Mouse (Mus musculus) cerebellum, adult 9-11 months (tissue): Measurements from ENCODE around the gene Gm9573.

ENCODE experiments used
- DNase-seq: peaks from one replicate; pipeline ENCODE4 v3.0.0; 2022

The Gm9573 gene

GRCm38 (mm10) chr17:35593786-35594185, 32.7 kb downstream of the Gm9573 start:
- DNase-seq: no peak

- no peak for DNase-seq
Observed at GRCm38 (mm10) chr17:35592131-35592530, 34.3 kb downstream of the Gm9573 start.

- no peak for DNase-seq
Observed at GRCm38 (mm10) chr17:35591731-35592130, 34.7 kb downstream of the Gm9573 start.

DNA sequence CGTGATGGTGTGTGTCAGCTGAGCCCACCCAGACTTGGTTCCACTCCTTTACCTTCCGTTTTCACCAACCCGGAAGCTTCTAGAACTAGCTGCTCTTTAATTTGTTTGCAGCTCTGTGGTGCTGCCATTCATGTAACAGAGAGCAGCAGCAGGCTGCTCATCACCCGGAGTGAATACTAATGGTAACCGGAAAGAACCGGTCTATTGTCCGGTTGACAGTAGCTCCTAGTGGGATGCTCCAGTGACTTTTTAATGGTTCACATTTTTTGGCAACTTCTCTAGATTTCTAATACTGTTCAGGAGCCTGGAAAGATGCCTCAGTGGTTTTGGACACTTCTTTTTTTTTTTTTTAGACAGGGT, 35.2 kb downstream of the Gm9573 start:
- no peak for DNase-seq

DNA sequence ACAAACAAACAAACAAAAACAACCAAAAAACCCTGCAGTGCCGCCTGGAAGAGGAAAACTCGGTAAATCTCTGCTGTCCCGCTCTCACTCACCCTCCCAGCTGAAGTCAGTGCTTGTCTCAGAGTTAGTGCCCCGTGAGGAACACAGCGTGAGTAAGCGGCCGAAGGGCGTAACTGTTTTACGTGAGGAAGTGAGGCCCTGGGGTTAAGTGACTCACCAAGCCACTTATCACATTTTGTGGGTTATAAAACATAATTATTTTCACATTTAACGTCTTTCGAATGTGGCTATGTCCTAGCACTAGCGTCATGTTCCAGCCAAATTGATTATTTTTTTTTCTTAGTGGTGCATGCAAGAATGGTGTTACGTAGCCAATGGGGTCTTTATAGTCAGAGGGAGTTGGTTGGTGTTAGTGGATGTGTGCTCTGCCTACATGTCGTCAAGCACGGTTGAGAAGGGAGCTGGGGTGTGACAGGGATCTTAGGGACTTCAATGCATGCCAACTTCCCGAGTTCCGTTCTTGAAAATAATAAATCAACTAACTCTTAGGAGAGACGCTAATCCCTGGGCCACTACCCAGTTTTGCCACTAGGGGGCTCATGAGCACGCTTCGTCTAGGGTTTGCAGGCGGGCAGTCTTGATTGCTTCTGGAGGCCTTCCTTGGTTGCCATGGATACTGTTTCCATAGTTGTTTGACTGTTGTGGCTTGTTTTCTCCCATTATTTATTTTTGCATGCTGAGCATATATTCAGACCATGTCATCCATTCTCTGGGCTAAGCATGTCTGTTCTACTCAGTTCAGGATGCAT, 35.8 kb downstream of the Gm9573 start:
- peak; percentile 40 for DNase-seq

DNA sequence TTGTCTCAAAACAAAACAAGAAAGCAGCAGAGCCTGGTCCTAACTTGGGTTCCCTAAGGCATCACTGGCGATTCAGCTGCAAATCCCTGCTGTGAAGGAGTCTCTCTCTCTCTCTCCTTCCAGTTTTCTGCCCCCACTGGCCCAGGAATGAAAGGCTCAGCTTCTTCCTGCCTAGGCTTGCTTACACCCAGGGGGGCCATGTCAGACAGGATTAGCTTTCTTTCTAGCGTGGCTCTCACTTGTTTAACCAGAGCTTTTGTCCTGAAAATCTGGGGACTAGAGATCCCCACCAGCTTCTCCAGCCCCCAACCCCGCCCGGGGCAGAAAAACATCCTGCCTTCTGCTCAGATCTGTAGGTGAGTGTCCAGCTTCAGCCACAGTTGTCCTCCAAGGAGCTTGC, 38.0 kb downstream of the Gm9573 start:
- DNase-seq: no peak

DNA sequence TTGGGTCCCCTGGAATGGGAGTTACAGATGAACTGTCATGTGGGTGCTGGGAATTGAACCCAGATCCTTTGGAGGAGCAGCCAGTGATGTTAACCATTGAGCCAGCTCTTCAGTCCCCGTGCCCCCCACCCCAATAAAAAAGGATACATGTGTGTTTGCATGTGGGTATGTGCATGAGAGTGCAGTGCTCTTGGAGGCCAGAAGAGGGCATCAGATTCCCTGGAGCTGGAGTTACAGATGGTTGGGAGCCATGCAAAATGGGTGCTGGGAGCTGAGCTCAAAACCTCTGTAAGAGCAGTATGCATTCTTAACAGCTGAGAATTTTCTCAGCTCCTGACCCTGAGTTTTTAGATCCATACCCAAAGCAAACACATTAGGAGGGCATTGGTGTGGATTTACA, 39.1 kb downstream of the Gm9573 start:
- DNase-seq: no peak

DNA sequence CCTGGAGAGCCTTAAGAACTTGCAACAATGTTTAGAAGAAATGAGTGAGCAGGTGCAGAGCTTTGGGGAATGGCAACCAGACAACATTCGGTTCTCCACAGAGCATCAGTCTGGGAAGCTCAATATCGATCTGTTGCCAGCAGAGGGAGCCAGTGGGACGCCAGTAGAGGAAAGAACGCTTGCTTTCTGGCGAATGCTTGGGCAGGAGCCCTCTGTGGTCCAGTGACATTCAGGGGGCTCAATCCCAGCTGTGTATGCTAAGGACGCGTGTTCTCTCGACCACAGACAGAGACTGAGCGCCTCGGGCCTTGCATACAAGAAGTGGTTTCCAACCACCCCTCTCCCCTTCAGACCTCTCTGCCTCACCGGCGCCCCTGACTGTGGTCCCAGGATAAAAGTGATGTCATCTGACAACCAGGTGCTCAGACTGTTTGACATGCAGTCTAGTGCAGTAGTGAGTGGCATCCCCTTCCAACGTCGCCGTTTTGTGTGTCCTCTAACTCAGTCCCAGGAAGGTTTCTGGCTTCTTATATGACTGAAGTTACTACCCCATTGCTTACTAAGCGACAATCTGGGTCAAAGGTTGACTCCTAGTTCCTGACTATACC, 42.0 kb downstream of the Gm9573 start:
- DNase-seq: peak; percentile 62

- DNase-seq: no peak
Observed at GRCm38 (mm10) chr17:35582900-35583299, 43.5 kb downstream of the Gm9573 start.

GRCm38 (mm10) chr17:35578211-35578610, 48.2 kb downstream of the Gm9573 start:
- peak; percentile 57 for DNase-seq

DNA sequence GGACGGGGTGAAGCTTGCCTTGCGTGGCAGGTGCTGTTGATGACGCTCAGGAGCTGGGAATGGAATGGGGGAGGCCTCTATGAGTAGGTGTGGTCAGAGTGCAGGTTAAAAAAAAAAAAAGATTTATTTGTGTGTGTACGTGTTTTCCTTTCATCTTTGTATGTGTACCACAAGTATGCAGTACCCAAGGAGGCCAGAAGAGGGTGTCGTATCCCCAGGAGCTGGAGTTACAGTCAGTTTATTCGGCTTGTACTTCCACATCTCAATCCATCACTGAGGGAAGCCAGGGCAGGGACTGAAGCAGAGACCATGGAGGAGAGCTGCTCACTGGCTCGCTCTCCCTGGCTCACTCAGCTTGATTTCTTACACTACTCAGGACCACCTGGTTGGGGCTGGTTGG, 55.0 kb downstream of the Gm9573 start:
- no peak for DNase-seq

- no peak for DNase-seq
Observed at GRCm38 (mm10) chr17:35570836-35571235, 55.6 kb downstream of the Gm9573 start.

GRCm38 (mm10) chr17:35569091-35569944, 57.1 kb downstream of the Gm9573 start:
- no peak for DNase-seq
